Mouse (Mus musculus): Measurements from ENCODE around the gene Eml1.

Eml1 gene

GRCm38 (mm10) chr12:108421477-108421876 is 50.7 kb downstream of the Eml1 start:
- in situ Hi-C loops (cut with MboI, MseI): no loop called here

DNA sequence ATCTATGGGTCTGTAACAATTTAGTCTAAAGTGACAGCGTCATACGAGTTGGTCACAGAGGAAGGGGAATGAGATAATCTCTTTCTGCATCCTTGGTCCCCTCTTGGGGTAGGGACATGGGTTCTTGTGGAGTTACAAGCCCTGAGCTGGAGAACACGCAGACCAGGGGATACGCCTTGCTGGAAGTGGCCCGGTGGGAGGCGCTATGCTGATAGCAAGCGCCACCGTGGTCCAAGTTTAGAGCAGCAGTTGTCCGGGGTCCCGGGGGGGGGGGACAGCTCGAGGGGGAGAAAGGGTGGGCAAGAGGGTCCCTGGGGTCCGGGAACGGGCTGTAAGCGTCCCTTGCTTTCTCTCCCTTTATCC is 51.7 kb downstream of the Eml1 start:
- in situ Hi-C loops (cut with MboI, MseI): no loop called here

GRCm38 (mm10) chr12:108422858-108423631 is 52.3 kb downstream of the Eml1 start:
- in situ Hi-C loops (cut with MboI, MseI): no loop called here

DNA sequence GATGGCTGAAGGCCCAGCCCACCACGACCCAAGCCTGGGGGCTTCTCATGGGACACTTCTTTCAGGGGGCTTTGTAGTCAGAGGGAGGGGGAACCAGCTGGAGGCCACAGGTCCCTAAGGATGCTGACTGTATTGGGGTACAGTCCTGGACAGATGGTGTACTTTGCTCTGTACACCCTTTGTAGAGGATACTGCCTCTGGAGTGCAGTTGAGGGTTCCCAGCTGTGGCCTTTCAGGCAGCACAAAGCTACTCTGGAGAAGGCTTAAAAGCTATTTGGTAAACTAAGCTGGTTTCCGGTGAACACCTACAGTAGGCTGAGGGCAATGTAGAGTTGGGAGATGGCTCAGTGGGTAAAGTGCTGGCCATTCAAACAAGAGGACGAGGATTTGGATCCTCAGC is 60.2 kb downstream of the Eml1 start:
- in situ Hi-C loops (cut with MboI, MseI): no loop called here

GRCm38 (mm10) chr12:108431714-108432113 is 61.0 kb downstream of the Eml1 start:
- in situ Hi-C loops (cut with MboI, MseI): no loop called here

DNA sequence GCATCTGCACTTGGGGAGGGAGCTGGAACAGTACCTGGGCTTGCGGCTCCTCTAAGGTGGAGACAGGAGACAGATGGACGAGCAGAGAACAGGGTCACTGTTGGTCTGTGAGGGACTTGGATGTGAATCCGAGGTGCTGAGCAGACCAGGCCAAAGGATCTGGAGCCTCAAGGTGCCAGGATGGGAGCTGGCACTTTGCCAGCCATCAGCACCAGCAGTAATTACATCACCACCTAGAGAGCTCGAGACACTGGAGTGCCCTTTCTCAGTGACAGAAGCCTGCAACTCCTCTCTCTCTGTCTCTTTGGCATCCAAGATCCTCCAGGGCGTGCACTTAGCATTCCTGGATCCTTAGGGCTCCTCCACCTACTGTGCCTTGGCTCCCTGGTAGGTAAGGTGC is 61.8 kb downstream of the Eml1 start:
- in situ Hi-C loops (cut with MboI, MseI): no loop called here

- in situ Hi-C loops (cut with MboI, MseI): no loop called here
Measured at GRCm38 (mm10) chr12:108433030-108433429, 62.3 kb downstream of the Eml1 start.

GRCm38 (mm10) chr12:108433498-108433897 is 62.7 kb downstream of the Eml1 start:
- in situ Hi-C loops (cut with MboI, MseI): no loop called here

DNA sequence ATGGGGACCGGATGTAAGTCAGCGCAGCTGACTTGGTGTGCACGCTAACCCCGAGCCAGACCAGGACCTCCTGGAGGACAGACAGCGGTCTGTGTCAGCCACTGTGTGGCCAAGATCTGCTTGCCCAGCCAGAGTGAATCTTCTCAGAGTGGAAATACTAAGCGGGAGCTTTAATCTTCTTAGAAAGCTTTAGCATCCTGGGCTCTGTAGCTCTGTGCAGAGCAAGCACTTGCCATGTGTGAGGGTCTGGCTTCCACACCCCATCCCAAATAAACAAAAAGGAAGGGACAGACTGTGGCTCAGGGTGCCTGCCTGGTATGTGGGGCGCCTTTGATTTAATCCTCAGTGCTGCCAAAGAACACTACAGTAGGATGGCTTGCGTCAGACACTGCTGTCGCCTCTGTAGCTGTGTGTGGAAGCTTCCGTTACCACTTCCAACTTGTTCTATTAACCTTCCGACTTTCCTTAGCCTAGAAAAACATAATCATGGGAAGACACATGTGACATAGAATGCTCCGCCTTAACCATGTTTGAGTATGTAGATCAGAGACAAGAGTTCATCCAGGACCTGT is 64.8 kb downstream of the Eml1 start:
- in situ Hi-C loops (cut with MboI, MseI): no loop called here

- in situ Hi-C loops (cut with MboI, MseI): no loop called here
Measured at GRCm38 (mm10) chr12:108436029-108436923, 65.5 kb downstream of the Eml1 start.

GRCm38 (mm10) chr12:108437446-108437845 is 66.7 kb downstream of the Eml1 start:
- in situ Hi-C loops (cut with MboI, MseI): no loop called here

- in situ Hi-C loops (cut with MboI, MseI): no loop called here
Measured at GRCm38 (mm10) chr12:108443271-108443670, 72.5 kb downstream of the Eml1 start.

- in situ Hi-C loops (cut with MboI, MseI): no loop called here
Measured at GRCm38 (mm10) chr12:108443708-108444107, 73.0 kb downstream of the Eml1 start.

GRCm38 (mm10) chr12:108444166-108445115 is 73.7 kb downstream of the Eml1 start:
- in situ Hi-C loops (cut with MboI, MseI): no loop called here

GRCm38 (mm10) chr12:108446721-108447120 is 76.0 kb downstream of the Eml1 start:
- in situ Hi-C loops (cut with MboI, MseI): no loop called here

DNA sequence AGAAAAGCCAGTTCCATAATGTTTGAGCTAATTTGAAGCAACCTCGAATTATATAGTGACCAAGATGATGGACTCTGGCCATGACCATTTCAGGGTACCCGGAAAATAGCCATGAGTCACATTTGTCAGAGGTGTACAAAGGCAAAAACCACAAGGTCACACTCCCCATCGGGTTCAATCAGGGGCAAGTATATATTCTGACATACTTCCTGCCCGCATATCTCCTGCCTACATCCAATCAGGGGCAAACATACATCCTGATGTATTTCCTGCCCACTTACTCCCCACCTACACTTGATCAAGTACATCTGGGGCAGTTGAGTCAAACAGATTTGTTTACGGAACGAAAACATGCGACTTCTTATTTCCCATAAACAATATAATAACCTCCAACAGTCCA is 77.6 kb downstream of the Eml1 start:
- in situ Hi-C loops (cut with MboI, MseI): no loop called here

DNA sequence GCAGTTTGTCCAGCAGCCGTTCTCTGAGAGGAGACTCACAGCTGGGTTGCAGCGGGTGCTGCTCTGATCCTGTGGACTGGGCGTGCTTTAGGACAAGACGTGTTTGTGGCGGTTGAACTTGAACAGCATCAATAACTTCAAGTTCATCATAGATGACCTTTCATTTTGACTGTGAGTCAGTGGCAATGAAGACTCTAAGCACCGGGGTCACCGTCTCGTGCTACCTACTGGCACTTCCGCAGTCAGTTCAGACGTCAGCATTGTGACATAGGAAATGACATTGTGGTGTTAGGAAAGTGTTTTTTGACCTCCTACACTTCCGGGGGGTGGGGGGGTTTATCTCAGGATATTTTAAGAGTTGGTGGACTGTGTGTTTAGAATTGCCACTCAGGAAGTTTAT is 79.2 kb downstream of the Eml1 start:
- in situ Hi-C loops (cut with MboI, MseI): no loop called here

DNA sequence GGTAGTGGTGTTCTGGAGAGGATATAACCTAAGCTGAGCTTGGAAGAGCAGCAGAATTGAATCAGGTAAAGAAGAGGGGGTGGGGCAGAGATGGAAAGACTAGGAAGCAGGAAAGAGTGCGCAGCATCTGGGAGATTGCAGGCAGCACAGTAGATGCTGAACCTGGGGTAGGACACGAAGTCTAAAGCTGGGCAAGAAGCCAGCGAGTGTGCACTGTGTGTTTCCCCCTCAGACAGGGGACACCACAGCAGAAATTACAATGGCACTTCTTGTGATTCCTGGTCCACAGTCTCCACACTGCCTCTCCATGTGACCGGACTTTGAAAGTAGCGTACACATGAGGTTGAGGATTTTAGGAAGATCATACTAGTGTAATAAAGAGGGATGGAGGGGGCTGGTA is 79.8 kb downstream of the Eml1 start:
- in situ Hi-C loops (cut with MboI, MseI): no loop called here

GRCm38 (mm10) chr12:108452151-108452874 is 81.6 kb downstream of the Eml1 start:
- in situ Hi-C loops (cut with MboI, MseI): no loop called here

GRCm38 (mm10) chr12:108453561-108454044 is 82.8 kb downstream of the Eml1 start:
- in situ Hi-C loops (cut with MboI, MseI): no loop called here

DNA sequence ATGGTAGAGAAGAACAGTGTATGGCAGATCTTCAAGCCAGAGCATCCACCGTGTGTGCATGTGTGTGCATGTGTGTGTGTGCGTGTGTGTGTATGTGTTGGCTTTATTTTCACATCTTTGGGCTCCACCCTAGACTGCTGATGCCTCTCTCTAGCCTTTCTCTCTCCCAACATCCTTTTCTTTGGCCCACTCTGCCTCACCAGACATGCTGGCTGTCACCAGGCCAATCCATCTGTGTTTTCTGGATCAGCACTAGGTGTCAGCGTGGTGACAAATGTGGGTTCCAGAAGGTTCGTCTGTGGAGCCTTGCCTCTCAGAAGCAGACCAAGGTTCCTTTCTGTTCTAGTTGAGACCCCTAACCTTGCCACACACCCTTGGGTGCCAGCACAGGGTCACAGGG is 84.2 kb downstream of the Eml1 start:
- in situ Hi-C loops (cut with MboI, MseI): no loop called here
